Mouse (Mus musculus) small intestine, adult 2 months (tissue): ENCODE measurements at regions not wholly inside any gene's neighbourhood (a gene's known extent, or its start where the extent isn't known, plus 50 kb on each side); places are given as distances from the start of the nearest gene placed in this dataset.

Source experiments
- CTCF ChIP-seq: fragments of 200-500 bp; IDR thresholded peaks from 2 replicates; pipeline ENCODE4 v1.5.1; 2012; ENCODE audit warnings: low read depth, mild to moderate bottlenecking, control low read depth, inconsistent platforms, low read length, moderate library complexity, mixed read lengths; ENCODE audit not compliant: insufficient replicate concordance, insufficient read length; ENCODE audit errors: extremely low read depth
- POLR2A ChIP-seq: fragments of 200-500 bp; IDR thresholded peaks from 2 replicates; pipeline ENCODE4 v1.6.1; 2012; ENCODE audit warnings: low read depth, mild to moderate bottlenecking, control low read depth, inconsistent platforms, low read length, moderate library complexity

DNA sequence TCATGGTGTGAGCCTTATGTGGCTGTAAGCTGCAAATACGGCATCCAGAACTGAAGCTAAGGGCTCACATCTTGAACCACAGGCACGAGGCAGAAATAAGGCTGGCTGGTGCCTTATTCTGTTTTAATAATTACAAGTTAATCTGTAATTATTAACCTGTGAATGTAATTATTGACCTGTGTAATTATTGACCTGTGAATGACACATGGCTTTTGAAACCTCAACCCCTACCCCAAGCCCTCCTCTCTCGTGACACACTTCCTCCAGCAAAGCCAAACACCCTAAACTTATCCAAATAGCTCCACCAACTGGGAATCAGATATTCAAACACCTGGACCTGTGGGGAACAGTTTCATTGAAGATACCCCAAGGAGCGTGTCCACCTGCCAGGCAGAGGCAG, 175.4 kb upstream of the Plxnc1 start:
- no peak for TF ChIP-seq CTCF
- TF ChIP-seq POLR2A, result no peak
